Mouse (Mus musculus): ENCODE data around the gene Hoxa2. TPM values are rescaled to one million over a fixed set of nuclear protein-coding genes. Genes with fewer than 3 reads are reported as not detected.
A peak's percentile ranks its signal among the peaks of the same experiment; 100 is the strongest.

The Hoxa2 gene
- total RNA-seq, 2 experiments from 2014 or later, result 5.3 to 6.2 TPM

GRCm38 (mm10) chr6:52165441-52166370 is 1.1 kb upstream of the Hoxa2 start:
- no peak for DNase-seq (ENCODE audit: low spot score in 2 of 2)

- peak in 1 of 2 experiments; percentile 23 for DNase-seq (ENCODE audit: low spot score in 2 of 2)
Observed at GRCm38 (mm10) chr6:52164051-52164625, 493 bp downstream of the Hoxa2 start.

GRCm38 (mm10) chr6:52163366-52164031 is 1.1 kb downstream of the Hoxa2 start:
- DNase-seq (ENCODE audit: low spot score in 2 of 2), result no peak

GRCm38 (mm10) chr6:52162611-52163365 is 1.8 kb downstream of the Hoxa2 start:
- DNase-seq (ENCODE audit: low spot score in 2 of 2), result no peak

GRCm38 (mm10) chr6:52162093-52162380 is 2.6 kb downstream of the Hoxa2 start:
- no peak for DNase-seq (ENCODE audit: low spot score in 2 of 2)

- no peak for DNase-seq (ENCODE audit: low spot score in 2 of 2)
Observed at GRCm38 (mm10) chr6:52161336-52162092, 3.1 kb downstream of the Hoxa2 start.

- no peak for DNase-seq (ENCODE audit: low spot score in 2 of 2)
Observed at GRCm38 (mm10) chr6:52160511-52161335, 3.9 kb downstream of the Hoxa2 start.

GRCm38 (mm10) chr6:52159979-52160378 is 4.7 kb downstream of the Hoxa2 start:
- DNase-seq (ENCODE audit: low spot score in 2 of 2), result no peak

- no peak for DNase-seq (ENCODE audit: low spot score in 2 of 2)
Observed at GRCm38 (mm10) chr6:52159164-52159761, 5.4 kb downstream of the Hoxa2 start.

GRCm38 (mm10) chr6:52158276-52159051 is 6.2 kb downstream of the Hoxa2 start, which contains the start of gene Hoxa1:
Gene Hoxa1, minus strand, starts transcription at chr6:52158317.
- peak in 1 of 2 experiments; percentile 62 for DNase-seq (ENCODE audit: low spot score in 2 of 2)

GRCm38 (mm10) chr6:52157466-52158275 is 7.0 kb downstream of the Hoxa2 start:
- no peak for DNase-seq (ENCODE audit: low spot score in 2 of 2)

- DNase-seq (ENCODE audit: low spot score in 2 of 2), result no peak
Observed at GRCm38 (mm10) chr6:52156551-52157200, 8.0 kb downstream of the Hoxa2 start.

GRCm38 (mm10) chr6:52155471-52155870 is 9.2 kb downstream of the Hoxa2 start:
- DNase-seq (ENCODE audit: low spot score in 2 of 2), result no peak

- no peak for DNase-seq (ENCODE audit: low spot score in 2 of 2)
Observed at GRCm38 (mm10) chr6:52154044-52154443, 10.6 kb downstream of the Hoxa2 start.

- no peak for DNase-seq (ENCODE audit: low spot score in 2 of 2)
Observed at GRCm38 (mm10) chr6:52153270-52153669, 11.4 kb downstream of the Hoxa2 start.

GRCm38 (mm10) chr6:52152226-52153193 is 12.1 kb downstream of the Hoxa2 start:
- DNase-seq (ENCODE audit: low spot score in 2 of 2), result no peak

All from adrenal gland, postnatal 4 days (tissue).